In genomic region chr2:129903383-129904135, GRCm38 (mm10) we compare ENCODE assay signal across 20 mouse cellular contexts.
A peak's percentile ranks its signal among the peaks of the same experiment; 100 is the strongest.
DNase-seq lines count a peak whose midpoint lies in the region; ATAC-seq and TF ChIP-seq lines count a peak whose summit lies in the region.
"Had no signal": no experiment of that assay in that cellular context is flagged by ENCODE, and none has a peak within 500 bp of the region (broad histone marks: within the 10 kb centered on the region; RNA-seq: fewer than 3 reads in every experiment).

No protein-coding gene starts in this region.

- peak overlapping the region; percentile 38 for H3K4me2 ChIP-seq in heart, embryonic 14.5 days (ENCODE audit: low read length)
- H3K4me2 ChIP-seq: embryonic facial prominence, embryonic 15.5 days; hindbrain, embryonic 12.5 days; lung, embryonic 15.5 days; midbrain, embryonic 15.5 days had no signal

- no peak overlapping the region for H3K4me3 ChIP-seq in bone marrow, adult 2 months (replicated peaks; ENCODE audit: control insufficient read depth, low read depth, low read length)
- H3K4me3 ChIP-seq in heart, embryonic 14.5 days (ENCODE audit: control insufficient read depth in 1 of 2, insufficient read depth in 1 of 2, low read depth in 1 of 2, low read length in 2 of 2), result no peak overlapping the region
- H3K4me3 ChIP-seq: embryonic facial prominence, embryonic 15.5 days; hindbrain, embryonic 12.5 days; lung, embryonic 15.5 days; midbrain, embryonic 15.5 days had no signal

- H3K9me3 ChIP-seq in heart, embryonic 14.5 days (ENCODE audit: control insufficient read depth, low read length), result no peaks in the 10 kb centered on the region
- H3K9me3 ChIP-seq: embryonic facial prominence, embryonic 15.5 days; hindbrain, embryonic 12.5 days; lung, embryonic 15.5 days; midbrain, embryonic 15.5 days had no signal

- no peak overlapping the region for H3K9ac ChIP-seq in heart, embryonic 14.5 days (ENCODE audit: low read length)
- H3K9ac ChIP-seq: embryonic facial prominence, embryonic 15.5 days; hindbrain, embryonic 12.5 days; lung, embryonic 15.5 days; midbrain, embryonic 15.5 days had no signal

- no peaks in the 10 kb centered on the region for H3K36me3 ChIP-seq in heart, embryonic 14.5 days (ENCODE audit: control insufficient read depth, insufficient read depth, low read length)
- H3K36me3 ChIP-seq: embryonic facial prominence, embryonic 15.5 days; hindbrain, embryonic 12.5 days; lung, embryonic 15.5 days; midbrain, embryonic 15.5 days had no signal

- ATAC-seq in heart, embryonic 14.5 days (ENCODE audit: insufficient number of reproducible peaks, insufficient read depth, low FRiP score, low read depth), result no peak
- peak; percentile 51 for ATAC-seq in megakaryocyte-erythroid progenitor cell, adult 5-6 weeks (replicated peaks; ENCODE audit: low FRiP score, low TSS enrichment, poor library complexity, severe bottlenecking)
- ATAC-seq: inflammation-experienced regulatory T-cells, adult 6 months; midbrain, embryonic 15.5 days had no signal

- H3K27me3 ChIP-seq in heart, embryonic 14.5 days (ENCODE audit: control insufficient read depth, insufficient read depth, low read length), result no peaks in the 10 kb centered on the region
- H3K27me3 ChIP-seq: midbrain, embryonic 15.5 days had no signal

- H3K27ac ChIP-seq in bone marrow, adult 2 months (ENCODE audit: control insufficient read depth, insufficient read depth, low read depth, low read length, poor library complexity), result 0 out of 2 replicates have a peak overlapping the region, but pooled peaks have one; percentile 27
- H3K27ac ChIP-seq in heart, embryonic 14.5 days (replicated peaks in 1 of 2; ENCODE audit: control insufficient read depth in 1 of 2, insufficient read depth in 1 of 2, low read depth in 2 of 2, low read length in 2 of 2), result peak overlapping the region; percentile 37 to 40
- H3K27ac ChIP-seq: embryonic facial prominence, embryonic 15.5 days; hindbrain, embryonic 12.5 days; lung, embryonic 15.5 days; macrophage; midbrain, embryonic 15.5 days; stomach, postnatal 0 days had no signal

- peak; percentile 86 for DNase-seq in heart, adult 11 months
- no peak for DNase-seq in heart, postnatal 4 days
- DNase-seq in kidney, postnatal 4 days, result no peak
- no peak for DNase-seq in ovary, postnatal 10 days (ENCODE audit: low spot score)
- DNase-seq in cerebellum, postnatal 4 days (ENCODE audit: low spot score in 2 of 2), result no peak
- DNase-seq: adrenal gland, postnatal 10 days; cerebellum, adult 8-10 months; embryo, embryonic 11 days; gastrocnemius, postnatal 25 days; layer of hippocampus, postnatal 36 days had no signal

- TF ChIP-seq CTCF in bone marrow, adult 2 months (IDR thresholded peaks at IDR 0.05; ENCODE audit: control insufficient read depth, insufficient read depth, low read length), result no peak

- no peaks in the 10 kb centered on the region; the same call in 1 of the 2 replicates for H3K4me1 ChIP-seq in bone marrow, adult 2 months (ENCODE audit: control insufficient read depth, insufficient read depth, low read length)
- H3K4me1 ChIP-seq in heart, embryonic 14.5 days (ENCODE audit: control insufficient read depth in 2 of 2, insufficient read depth in 2 of 2, low read length in 2 of 2), result peaks cover 9 to 19% of the 10 kb centered on the region in 2 experiments
- H3K4me1 ChIP-seq: embryonic facial prominence, embryonic 15.5 days had no signal

- 3% methylated on average over 4 of the region's 4 CpGs for WGBS in bone marrow, adult 2 months
- WGBS in heart, embryonic 14.5 days, result 5% methylated on average over 4 of the region's 4 CpGs

- TF ChIP-seq POLR2A in bone marrow, adult 2 months (IDR thresholded peaks at IDR 0.05; ENCODE audit: borderline replicate concordance, control insufficient read depth, low read depth, low read length), result no peak
